Mouse (Mus musculus) intestine, postnatal 0 days (tissue): ENCODE results near the gene Tmem52b. TPM values are rescaled to one million over a fixed set of nuclear protein-coding genes. Genes with fewer than 3 reads are reported as not detected.
A peak's percentile ranks its signal among the peaks of the same experiment; 100 is the strongest.

ENCODE experiments used
- ATAC-seq: fragments of 200-750 bp; cut with Nextera tagmentation; 2 replicates; pipeline ENCODE4 v1.8.0; 2017; ENCODE audit warnings: mild to moderate bottlenecking, moderate TSS enrichment, moderate library complexity
- H3K27ac ChIP-seq: fragments of 300-500 bp; sonication (generic); 2 replicates; pipeline ENCODE4 v1.5.1; 2014; ENCODE audit warnings: mild to moderate bottlenecking, low read depth, low read length, moderate library complexity
- H3K27me3 ChIP-seq: fragments of 300-500 bp; sonication (generic); replicated peaks from 2 replicates; pipeline ENCODE4 v1.6.1; 2014; ENCODE audit warnings: low read length, mixed read lengths; ENCODE audit not compliant: control insufficient read depth, insufficient read depth
- H3K36me3 ChIP-seq: fragments of 300-500 bp; sonication (generic); 2 replicates; pipeline ENCODE4 v1.6.1; 2014; ENCODE audit warnings: mild to moderate bottlenecking, moderate library complexity; ENCODE audit not compliant: control insufficient read depth, insufficient read depth
- H3K4me1 ChIP-seq: fragments of 300-500 bp; sonication (generic); replicated peaks from 2 replicates; pipeline ENCODE4 v1.6.1; 2014; ENCODE audit warnings: antibody characterized with exemption, low read length, mixed read lengths; ENCODE audit not compliant: control insufficient read depth, insufficient read depth
- H3K4me2 ChIP-seq: fragments of 300-500 bp; sonication (generic); replicated peaks from 2 replicates; pipeline ENCODE4 v1.6.1; 2014; ENCODE audit warnings: low read depth, mild to moderate bottlenecking, moderate library complexity
- H3K4me3 ChIP-seq: fragments of 300-500 bp; sonication (generic); 2 replicates; pipeline ENCODE4 v1.5.1; 2014; ENCODE audit warnings: low read depth, low read length
- H3K9ac ChIP-seq: fragments of 300-500 bp; sonication (generic); 2 replicates; pipeline ENCODE4 v1.6.1; 2014; ENCODE audit warnings: mild to moderate bottlenecking, low read depth, low read length
- H3K9me3 ChIP-seq: fragments of 300-500 bp; sonication (generic); 2 replicates; pipeline ENCODE4 v1.6.1; 2016; ENCODE audit warnings: mixed run types; ENCODE audit not compliant: control insufficient read depth
- CTCF ChIP-seq: sonication (generic); IDR thresholded peaks from 2 replicates; pipeline ENCODE4 v1.5.1; 2016; ENCODE audit warnings: low read depth, mild to moderate bottlenecking, control low read depth, antibody characterized with exemption, moderate library complexity
- WGBS: fragments of 180-500 bp; shearing (Covaris S2); extraction: QIAGEN DNeasy Blood & Tissue Kit; methylation state at CpG from one replicate; pipeline ENCODE4 v1.1.7; 2014; 5-methylcytosine and 5-hydroxymethylcytosine counted together
- polyA plus RNA-seq: library from polyadenylated mRNA; unstranded; fragments of >200 nt; fragmentation: Nextera tagmentation; extraction: Ambion mirVana; gene quantifications from 2 replicates; pipeline ENCODE4 v1.2.1, GENCODE M21; 2015

Gene Tmem52b
- polyA plus RNA-seq, 1 experiment from 2014 or later: 0.08 TPM

DNA sequence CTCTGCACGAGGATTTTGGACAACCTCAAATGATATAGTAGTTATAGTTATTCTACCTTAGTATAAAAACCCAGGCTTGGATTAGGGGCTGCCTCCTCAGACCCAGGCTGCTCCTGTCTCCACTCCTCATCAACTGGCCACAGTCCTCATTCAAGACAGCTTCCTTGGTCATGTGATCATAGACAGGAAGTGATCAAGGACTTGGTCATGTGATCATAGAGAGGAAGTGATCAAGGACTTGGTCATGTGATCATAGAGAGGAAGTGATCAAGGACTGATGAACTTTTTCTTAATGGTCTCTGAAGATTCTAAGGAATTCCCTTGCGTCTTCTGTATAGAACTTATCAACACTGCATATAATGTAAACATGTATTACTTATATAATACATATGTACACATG is 34.9 kb downstream of the Tmem52b start:
- 0 out of 2 replicates have a peak, but pooled peaks cover 7% of the 10 kb centered on the region for H3K36me3 ChIP-seq
- 79% methylated on average over 2 of the region's 2 CpGs for WGBS
- H3K4me2 ChIP-seq: no peak overlapping the region
- no peaks in the 10 kb centered on the region for H3K27me3 ChIP-seq
- no peaks in the 10 kb centered on the region for H3K9me3 ChIP-seq
- H3K9ac ChIP-seq: no peak overlapping the region
- H3K4me1 ChIP-seq: no peaks in the 10 kb centered on the region
- H3K4me3 ChIP-seq: no peak overlapping the region
- H3K27ac ChIP-seq: no peak overlapping the region
- no peak for ATAC-seq
- TF ChIP-seq CTCF: no peak

DNA sequence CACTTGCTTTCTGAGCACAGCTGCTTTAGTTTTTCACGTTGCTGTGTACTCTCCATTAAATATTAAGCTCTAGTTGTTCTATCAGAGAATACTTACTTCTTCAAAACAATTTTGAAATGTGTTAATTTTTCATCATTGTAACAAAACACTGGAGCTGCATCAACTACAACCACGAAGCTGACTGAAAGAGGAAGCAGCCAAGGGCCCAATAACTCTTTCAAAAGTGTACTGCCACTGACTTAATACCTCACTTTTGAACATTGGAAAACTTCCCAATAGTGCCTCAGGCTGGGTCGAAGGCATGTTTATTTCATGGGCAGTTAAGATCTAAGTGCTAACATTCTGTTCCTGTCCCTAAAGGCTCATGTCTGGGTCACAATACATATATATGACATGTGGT is 35.7 kb downstream of the Tmem52b start:
- Histone ChIP-seq H3K9ac (no peak overlapping the region), H3K36me3 (0 out of 2 replicates have a peak, but pooled peaks cover under 1% of the 10 kb centered on the region), H3K4me2 (no peak overlapping the region), H3K9me3 (no peaks in the 10 kb centered on the region), H3K4me3 (no peak overlapping the region), H3K4me1 (no peaks in the 10 kb centered on the region), H3K27ac (no peak overlapping the region), H3K27me3 (no peaks in the 10 kb centered on the region)
- TF ChIP-seq CTCF: no peak
- ATAC-seq: no peak
- 60% methylated on average over 3 of the region's 3 CpGs for WGBS

DNA sequence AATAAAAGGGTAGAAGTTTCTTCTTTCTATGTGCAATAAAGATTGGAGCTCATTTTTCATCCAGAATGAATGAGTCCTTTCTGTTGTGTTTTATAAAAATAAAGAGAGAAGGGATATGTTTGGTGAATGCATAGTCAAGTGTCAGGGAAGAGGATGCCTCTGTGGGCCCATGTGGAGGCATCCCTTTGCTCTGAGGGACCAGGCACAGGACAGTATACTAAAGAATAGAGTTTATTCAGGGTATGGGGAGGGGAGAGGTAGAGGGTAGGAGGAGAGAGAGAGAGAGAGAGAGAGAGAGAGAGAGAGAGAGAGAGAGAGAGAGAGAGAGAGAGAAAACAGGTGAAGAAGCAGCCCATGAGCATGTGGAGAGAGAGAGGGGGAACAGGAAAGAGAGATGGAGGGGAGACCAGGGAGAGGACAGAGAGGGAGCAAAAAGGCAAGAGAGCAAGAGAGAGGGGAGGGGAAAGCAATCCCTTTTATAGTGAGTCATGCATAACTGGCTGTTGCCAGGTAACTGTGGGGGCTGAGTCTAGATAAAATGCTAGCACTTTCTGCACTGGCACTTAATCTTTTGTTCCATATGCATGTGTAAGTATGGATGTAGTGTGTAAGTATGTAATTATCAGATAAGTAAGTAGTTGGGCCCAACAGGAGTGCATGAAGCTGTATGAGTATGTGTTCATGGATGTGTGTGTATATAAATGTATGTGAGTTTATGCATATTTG is 45.1 kb downstream of the Tmem52b start:
- Histone ChIP-seq H3K9me3 (no peaks in the 10 kb centered on the region), H3K27me3 (no peaks in the 10 kb centered on the region), H3K9ac (no peak overlapping the region), H3K27ac (no peak overlapping the region), H3K4me1 (no peaks in the 10 kb centered on the region), H3K4me2 (no peak overlapping the region), H3K36me3 (no peaks in the 10 kb centered on the region), H3K4me3 (no peak overlapping the region)
- no peak for ATAC-seq
- no peak for TF ChIP-seq CTCF

DNA sequence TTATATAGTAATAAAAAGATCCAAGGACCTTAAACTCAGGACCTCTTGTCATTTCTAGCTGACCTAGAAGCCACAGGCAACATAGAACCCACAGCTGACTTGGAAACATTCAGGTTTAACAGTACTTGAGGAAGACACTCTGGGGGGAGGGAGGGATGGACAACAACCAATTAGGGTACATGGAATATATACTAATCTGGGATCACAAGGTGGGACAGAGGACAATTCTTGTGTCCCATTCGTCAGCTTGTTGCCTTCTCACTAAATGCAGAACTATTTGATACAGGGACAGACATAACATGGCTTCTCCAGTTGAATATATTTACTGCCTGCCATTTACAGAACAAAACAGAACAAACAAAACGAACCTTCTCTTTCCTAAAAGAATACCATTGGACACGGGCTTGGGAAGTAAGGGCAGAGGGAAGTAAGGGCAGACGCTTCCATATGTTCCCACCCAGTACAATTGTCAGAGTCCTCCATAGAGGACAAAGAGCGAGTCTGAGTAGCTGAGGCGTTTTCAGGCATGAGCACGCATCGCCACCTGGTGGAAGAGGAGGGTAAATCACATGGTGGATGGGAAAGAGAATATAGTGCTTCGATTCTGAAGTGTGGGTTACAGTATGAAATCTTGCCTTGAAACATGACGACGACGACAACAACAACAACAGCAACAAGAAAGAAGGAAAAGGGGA is 46.7 kb downstream of the Tmem52b start:
- no peaks in the 10 kb centered on the region for H3K27me3 ChIP-seq
- peak; percentile 97 for TF ChIP-seq CTCF
- H3K4me2 ChIP-seq: no peak overlapping the region
- no peaks in the 10 kb centered on the region for H3K9me3 ChIP-seq
- no peak overlapping the region for H3K4me3 ChIP-seq
- H3K36me3 ChIP-seq: no peaks in the 10 kb centered on the region
- WGBS: 17% methylated on average over 12 of the region's 12 CpGs
- no peak overlapping the region for H3K9ac ChIP-seq
- ATAC-seq: peak; percentile 61
- H3K4me1 ChIP-seq: no peaks in the 10 kb centered on the region
- H3K27ac ChIP-seq: no peak overlapping the region

DNA sequence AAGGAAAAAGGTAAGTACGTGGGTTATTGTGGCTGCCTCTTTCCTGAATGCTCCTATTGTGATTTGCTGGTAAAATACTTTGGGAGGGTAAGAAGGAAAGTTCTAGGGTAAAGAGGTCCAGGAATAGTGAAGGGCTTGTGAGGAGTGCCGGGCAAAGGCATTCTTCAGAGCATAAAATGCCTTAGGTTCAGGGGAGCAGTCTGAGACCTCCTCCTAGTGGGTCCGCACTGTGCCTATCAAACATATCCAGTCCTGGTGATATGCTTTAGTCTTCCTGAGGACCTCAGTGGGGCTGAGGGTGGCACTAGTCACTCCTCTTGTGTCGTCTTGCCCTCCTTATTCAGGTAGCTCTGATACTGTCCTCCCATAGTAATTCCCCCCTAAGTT is 47.3 kb downstream of the Tmem52b start:
- Histone ChIP-seq H3K36me3 (no peaks in the 10 kb centered on the region), H3K9ac (no peak overlapping the region), H3K4me1 (no peaks in the 10 kb centered on the region), H3K4me3 (no peak overlapping the region), H3K27ac (no peak overlapping the region), H3K9me3 (no peaks in the 10 kb centered on the region), H3K27me3 (no peaks in the 10 kb centered on the region), H3K4me2 (no peak overlapping the region)
- 57% methylated on average over 4 of the region's 4 CpGs for WGBS
- no peak; the same call in 1 of the 2 replicates for ATAC-seq
- no peak for TF ChIP-seq CTCF

DNA sequence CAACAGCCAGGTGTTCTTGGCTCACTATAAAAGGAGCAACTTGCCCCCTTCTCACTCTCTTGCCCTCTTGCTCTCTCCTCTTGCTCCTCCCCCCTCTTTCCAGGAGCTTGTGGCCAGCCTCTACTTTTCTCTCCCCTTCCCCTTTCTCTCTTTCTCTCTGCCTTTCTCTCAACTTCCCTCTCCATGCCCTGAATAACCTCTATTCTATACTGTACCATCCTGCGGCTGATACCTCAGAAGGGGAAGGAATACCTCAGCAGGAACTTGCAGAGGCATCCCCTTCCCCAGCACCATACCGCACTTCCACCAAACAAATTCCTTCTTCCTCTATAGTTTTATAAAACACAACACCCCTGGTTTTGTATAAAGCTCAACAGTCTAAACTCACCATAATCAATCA is 52.9 kb downstream of the Tmem52b start:
- ATAC-seq: no peak
- Histone ChIP-seq H3K9ac (no peak overlapping the region), H3K36me3 (no peaks in the 10 kb centered on the region), H3K27ac (no peak overlapping the region), H3K4me2 (no peak overlapping the region), H3K9me3 (no peaks in the 10 kb centered on the region), H3K27me3 (no peaks in the 10 kb centered on the region), H3K4me3 (no peak overlapping the region), H3K4me1 (no peaks in the 10 kb centered on the region)
- 74% methylated on average over 2 of the region's 2 CpGs for WGBS
- no peak for TF ChIP-seq CTCF

Other genes starting within 250 kb of the Tmem52b start
- gene Cd69, start 237.1 kb upstream of the Tmem52b start, polyA plus RNA-seq: 0.12 and 0.16 TPM in 2 replicates
- not detected in 2 replicates for gene 4922502D21Rik, start 180.8 kb upstream of the Tmem52b start, polyA plus RNA-seq
- 0.09 and 0.20 TPM in 2 replicates for gene Clec12a, start 169.9 kb upstream of the Tmem52b start, polyA plus RNA-seq
- 0.14 TPM in 2 replicates for gene Clec12b, start 126.7 kb upstream of the Tmem52b start, polyA plus RNA-seq
- 0.27 and 0.29 TPM in 2 replicates for gene Clec1b, start 115.3 kb upstream of the Tmem52b start, polyA plus RNA-seq
- 0.09 and 0.12 TPM in 2 replicates for gene Clec9a, start 103.7 kb upstream of the Tmem52b start, polyA plus RNA-seq
- 1.8 and 2.7 TPM in 2 replicates for gene Clec1a, start 60.6 kb upstream of the Tmem52b start, polyA plus RNA-seq
- 0.07 and 0.13 TPM in 2 replicates for gene Olr1, start 5.4 kb upstream of the Tmem52b start, polyA plus RNA-seq
- 30.7 and 31.8 TPM in 2 replicates for gene Gabarapl1, start 20.6 kb downstream of the Tmem52b start, polyA plus RNA-seq
- not detected in 2 replicates for gene Klre1, start 65.3 kb downstream of the Tmem52b start, polyA plus RNA-seq
- gene Klrd1, start 79.2 kb downstream of the Tmem52b start, polyA plus RNA-seq: 0.99 and 1.4 TPM in 2 replicates
- gene Klrk1, start 111.3 kb downstream of the Tmem52b start, polyA plus RNA-seq: 0.35 and 0.59 TPM in 2 replicates
- gene Klrc3, start 130.8 kb downstream of the Tmem52b start, polyA plus RNA-seq: not detected in 2 replicates
- 0.20 TPM in 1 of 2 replicates, not detected in the other for gene Klrc2, start 148.1 kb downstream of the Tmem52b start, polyA plus RNA-seq
- 0.09 and 0.29 TPM in 2 replicates for gene Klrc1, start 166.4 kb downstream of the Tmem52b start, polyA plus RNA-seq
- gene Klri1, start 204.6 kb downstream of the Tmem52b start, polyA plus RNA-seq: not detected in 2 replicates
- 0.04 and 0.05 TPM in 2 replicates for gene Klri2, start 227.9 kb downstream of the Tmem52b start, polyA plus RNA-seq